Mouse (Mus musculus): ENCODE results near the gene Metrnl.

The Metrnl gene

DNA sequence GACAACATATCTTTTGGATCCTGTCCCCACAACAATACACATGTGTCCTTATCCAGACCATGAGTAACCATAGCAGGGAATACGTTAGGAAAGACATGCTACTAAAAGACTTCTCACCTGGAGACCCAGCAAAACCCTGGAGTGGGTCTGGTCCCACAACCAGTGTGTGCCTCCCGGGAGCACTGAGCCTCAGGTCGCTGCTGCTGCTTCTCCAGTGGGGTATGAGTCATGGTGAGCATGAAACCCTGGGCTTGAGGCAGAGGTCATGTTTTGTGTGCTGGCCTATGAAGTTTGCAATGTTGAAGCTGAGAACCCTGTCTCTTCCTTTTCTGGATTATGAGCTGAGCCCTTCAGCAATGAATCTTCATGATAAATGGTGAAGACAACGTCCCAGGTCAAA lies 15.3 kb upstream of the Metrnl start:
- DNase-seq (ENCODE audit: low spot score) = no peak

DNA sequence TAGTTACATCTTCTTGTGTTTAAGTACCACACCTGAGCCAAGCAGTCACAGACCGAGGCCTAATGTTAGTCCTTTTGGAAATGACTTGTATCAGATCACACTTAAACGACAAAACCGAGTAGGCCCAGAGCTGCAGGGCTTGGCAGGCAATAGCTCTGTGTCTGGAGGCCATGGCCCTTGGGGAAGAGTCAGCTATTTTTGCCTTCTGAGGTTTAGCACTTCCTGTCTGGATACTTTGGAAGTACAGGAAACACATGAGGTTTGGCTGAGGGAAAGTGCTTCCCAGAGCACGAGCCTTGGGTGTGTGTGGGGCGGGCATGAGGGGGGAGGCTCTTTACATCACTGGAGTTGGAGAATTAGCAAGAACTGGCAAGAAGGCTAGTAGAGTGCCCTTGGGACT lies 14.7 kb upstream of the Metrnl start:
- DNase-seq (ENCODE audit: low spot score) = no peak

DNA sequence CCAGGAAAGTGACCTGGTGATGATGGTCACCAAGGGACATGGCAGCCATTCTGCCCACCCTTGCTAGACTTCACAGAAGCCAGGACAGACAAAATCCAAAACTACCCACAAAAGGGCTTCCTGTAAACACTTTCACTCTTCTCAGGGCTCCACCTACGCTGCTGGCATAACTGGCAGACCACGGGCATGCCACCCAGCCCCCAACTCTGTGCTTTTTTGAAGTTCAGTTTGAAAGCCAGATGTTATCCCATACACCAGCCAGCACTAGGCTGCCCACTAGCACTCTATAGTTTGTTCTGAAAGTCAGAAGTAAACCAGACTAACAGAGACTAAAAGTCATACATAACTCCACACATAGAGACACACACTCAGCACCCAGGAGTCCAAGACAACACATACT lies 13.3 kb upstream of the Metrnl start:
- DNase-seq (ENCODE audit: low spot score) = no peak

DNA sequence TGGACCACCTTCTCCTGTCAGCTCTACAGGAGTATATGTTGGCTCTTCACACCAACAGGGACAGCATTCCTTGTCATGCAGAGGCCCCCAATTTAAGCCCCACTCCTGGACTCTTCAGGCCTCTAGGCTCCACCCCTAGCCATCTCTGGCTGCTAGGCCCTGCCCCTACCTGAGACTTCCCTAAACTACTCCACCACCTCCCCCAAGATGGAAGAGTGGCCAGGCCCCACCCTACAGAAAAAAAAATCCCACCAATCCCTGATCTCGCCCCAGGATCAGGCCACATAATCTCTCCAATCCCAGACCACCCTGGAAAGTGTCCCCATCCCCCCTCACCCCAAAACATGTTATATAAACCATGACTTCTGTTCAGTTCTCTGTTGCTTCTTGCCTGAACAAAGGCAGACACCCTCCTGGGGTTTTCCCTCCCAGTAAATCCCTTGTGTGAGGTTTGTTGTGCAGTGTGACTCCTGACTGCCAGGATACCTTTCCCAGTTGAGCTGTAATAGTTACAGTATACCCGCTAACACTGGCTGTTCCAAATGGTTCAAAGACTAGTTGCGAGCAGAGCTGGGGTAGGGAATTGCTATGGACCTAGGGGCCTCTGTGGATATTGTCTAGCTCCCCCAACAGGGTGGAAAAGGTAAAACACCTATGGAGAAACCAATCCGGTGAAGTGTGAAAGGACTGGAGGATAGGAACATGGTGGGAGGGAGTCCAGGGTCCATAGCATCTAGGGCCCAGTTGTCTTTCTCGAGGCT lies 5.9 kb upstream of the Metrnl start:
- DNase-seq (ENCODE audit: low spot score) = no peak

DNA sequence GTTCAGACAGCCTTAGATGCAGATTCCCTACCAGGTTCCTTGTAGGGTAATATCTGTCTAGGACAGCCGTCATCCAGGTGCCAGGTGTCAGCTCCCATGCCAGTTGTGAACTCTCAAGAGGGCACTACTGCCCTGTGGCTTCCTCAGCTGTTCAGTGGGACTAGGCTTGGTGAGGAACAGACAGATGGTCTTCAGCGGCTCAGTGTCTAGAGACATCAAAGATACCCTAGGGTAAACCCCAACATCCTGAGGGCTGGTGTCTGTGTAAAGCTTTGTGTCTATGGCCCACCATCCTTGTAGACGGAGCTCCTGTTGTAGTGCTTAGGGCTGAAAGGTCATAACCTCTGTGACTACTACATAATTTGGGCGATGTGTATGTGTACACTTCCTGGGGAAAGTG lies 4.1 kb upstream of the Metrnl start:
- DNase-seq (ENCODE audit: low spot score) = no peak

DNA sequence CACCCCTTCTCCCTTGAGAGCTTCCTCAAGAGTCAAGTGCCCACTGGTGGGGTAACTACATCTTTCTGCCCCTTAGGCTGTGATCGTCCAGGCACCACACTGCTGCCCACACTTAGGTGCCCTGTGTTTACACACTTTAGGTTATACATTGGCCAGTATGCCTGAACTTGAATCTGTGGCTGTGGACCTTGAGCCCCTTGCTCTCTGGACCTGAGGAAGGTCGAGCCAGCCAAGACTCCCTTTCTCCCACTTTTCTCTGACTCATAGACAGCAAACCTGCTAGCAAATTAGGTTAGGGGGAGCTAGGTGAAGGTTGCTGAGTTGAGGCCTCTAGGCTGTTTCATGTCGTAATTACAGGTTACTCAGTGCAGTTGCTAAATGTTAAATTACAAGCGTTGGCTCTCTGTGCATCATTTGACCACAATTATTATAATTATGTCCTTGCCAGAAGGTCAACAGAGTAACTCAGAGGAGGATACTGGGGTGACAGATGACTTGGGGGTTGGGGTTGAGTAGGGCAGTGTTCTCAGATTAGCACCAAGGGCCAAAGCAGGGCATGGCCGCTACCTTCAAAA lies 2.9 kb upstream of the Metrnl start:
- DNase-seq (ENCODE audit: low spot score) = no peak

DNA sequence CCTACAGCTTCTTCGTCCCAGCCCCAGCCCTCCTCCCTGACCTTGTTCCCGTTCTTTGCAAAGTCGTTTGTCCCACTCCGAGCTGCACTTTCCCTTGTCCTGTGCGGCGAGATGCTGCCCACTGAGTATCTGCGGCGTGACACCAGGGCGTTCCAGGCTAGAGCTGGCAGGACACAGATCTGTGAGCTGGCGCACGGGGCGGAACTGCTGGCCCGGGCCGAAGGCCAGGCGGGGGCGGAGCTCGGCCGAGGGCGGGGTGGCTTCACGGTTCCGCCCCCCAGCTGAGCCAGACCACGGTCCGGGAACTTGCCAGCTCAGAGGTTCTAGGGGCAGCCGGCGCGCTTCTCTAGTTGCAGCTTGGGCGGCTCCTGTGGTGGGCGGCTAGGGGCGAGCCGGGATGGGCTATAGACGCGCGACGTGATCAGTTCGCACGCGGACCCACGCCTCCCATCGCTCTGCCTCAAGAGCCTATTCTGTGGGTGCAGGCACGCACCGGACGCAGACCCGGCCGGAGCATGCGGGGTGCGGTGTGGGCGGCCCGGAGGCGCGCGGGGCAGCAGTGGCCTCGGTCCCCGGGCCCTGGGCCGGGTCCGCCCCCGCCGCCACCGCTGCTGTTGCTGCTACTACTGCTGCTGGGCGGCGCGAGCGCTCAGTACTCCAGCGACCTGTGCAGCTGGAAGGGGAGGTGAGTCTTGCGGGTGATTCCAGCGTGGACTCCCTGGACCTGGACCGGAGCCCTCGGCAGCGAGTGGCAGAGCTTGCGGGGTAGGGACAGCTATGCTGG lies 959 bp downstream of the Metrnl start:
- peak; percentile 74 for DNase-seq (ENCODE audit: low spot score)

DNA sequence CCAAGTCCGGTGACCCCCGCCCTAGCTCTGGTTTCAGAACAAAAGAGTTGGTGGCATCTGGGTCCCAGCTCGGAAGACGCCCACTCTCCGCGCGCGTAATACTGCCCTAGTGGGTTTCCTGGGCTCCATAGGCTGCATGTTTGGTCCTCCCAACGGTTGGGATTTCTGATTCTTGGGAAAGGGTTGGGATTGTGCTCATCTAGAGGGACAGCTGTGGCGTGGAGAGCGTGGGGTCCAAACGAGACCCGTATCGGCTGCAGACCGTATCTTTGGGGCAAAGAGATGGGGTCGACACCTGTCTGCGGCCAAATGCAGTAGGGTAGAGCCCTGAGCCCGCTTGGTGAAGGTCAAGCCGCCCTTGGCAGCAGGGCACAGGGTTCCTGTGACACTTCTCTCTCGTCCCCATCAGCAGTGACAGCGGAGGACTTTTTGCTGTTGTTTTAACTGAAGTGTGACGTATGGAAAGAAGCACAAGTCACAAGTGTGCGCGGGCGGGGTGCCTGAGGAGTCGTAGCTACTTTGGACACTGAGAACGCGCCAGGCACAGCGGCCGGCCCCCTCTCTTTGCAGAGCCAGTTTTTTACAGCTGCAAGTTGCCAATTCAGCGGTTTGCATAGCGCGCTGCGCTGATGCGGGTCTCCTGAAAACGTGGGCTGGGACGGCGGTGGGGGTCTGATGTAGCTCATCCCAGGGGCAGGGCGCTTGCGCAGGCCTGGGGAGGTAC lies 1.7 kb downstream of the Metrnl start:
- DNase-seq (ENCODE audit: low spot score) = peak; percentile 42

DNA sequence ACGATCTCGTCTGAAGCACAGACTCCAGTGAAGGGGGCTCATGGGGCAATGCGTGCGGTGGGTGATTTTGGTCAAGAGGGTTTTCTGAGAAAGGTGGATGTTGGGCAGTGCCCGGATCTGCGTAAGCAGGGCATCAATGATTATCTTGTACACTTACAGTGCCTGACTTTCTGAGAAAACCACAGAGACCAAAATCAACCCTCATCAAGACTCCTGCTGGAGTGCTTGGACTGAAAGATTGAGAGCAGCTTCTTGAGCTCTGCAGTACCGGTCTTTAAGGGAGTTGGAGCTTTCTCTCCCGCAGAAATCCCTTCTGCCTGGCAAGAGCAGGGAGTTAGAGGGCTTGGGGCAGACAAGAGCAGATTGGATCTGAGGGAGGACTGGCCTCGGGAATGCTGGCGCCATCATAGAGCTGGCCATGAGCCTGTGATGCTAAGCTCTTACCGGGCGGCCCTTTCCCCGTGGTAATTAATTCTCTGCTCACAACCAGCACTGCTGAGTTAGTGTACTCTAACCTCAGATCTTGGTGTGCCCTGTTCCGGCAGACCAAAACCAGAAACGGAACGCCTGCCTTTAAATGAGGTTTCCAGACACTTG lies 2.4 kb downstream of the Metrnl start:
- DNase-seq (ENCODE audit: low spot score) = peak; percentile 7

DNA sequence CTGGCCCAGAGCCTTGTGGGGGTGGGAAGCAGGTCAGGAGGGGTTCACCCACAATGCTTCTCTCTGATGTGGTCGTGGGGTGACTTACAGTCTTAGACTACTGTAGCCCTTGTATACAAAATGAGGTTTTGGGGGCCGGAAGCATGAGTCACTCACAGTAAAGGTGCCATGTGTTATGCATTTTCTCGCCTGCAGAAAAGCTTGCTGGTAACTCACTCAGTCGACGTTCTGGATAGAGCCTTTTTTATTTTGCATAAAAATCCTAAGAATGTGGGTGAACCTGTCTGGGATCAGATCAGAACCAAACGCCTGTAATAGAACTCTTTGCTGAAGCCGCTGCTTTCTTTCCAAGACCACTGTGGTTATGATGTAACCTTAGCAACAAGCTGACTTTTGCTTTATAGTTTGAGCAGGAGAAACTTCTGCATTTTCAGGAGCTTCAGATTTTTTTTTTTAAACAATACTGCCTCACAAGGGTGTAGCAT lies 5.2 kb downstream of the Metrnl start:
- DNase-seq (ENCODE audit: low spot score) = no peak

DNA sequence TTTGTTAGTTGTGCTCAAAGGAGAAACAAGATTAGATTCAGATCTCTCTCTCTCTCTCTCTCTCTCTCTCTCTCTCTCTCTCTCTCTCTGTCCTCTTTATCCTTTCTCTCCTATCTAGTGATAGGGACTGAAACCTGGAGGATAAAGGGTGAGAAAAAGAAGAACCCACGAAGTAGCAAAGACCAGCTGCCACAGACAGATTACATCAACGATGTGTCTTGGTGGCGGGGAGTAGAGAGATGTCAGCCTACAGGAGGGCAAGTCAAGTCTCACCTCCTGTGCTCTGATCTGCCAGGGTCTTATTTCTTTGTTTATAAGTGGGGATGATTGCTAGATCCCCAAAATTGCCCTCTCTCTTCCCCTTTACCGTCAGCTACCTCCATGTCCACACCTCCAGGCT lies 7.9 kb downstream of the Metrnl start:
- no peak for DNase-seq (ENCODE audit: low spot score)

DNA sequence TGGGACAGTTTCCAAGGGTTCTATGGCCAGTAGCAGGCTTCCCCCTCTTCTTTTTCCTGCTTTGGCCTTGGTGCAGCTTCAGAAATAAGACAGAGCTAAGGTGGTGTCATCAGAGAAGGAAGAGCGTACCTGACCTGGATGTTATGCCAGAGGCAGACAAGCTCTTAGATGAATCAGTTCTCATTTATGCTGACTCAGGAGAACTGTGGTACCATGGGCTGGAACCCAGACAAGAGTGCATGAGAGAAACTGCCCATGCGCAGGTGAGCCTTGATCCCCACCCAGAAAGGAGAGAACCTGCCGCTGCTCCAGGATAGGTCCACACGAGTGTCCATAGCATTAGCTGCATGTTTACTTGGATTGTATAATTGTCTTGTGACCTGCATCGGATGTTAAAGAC lies 8.9 kb downstream of the Metrnl start:
- DNase-seq (ENCODE audit: low spot score) = no peak

DNA sequence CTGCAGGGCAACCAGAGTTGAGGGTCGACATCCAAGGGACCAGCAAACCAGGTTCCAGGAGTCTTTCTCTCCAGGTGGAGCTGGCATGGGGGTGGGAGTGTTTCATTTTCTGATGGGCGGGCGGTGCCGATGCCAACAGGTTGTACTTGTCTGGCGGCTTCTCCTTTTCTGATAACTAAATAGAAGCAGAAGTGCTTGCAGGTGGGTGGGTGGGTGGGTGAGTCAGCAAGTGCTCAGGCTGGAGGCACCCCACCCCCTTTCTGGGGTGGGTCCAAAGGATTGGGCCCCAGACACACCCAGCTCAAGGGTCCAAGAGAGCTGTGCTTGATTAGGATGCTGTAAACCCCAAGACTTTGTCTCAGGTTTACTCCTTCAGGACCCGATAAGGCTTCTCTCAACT lies 11.6 kb downstream of the Metrnl start:
- DNase-seq (ENCODE audit: low spot score) = no peak

DNA sequence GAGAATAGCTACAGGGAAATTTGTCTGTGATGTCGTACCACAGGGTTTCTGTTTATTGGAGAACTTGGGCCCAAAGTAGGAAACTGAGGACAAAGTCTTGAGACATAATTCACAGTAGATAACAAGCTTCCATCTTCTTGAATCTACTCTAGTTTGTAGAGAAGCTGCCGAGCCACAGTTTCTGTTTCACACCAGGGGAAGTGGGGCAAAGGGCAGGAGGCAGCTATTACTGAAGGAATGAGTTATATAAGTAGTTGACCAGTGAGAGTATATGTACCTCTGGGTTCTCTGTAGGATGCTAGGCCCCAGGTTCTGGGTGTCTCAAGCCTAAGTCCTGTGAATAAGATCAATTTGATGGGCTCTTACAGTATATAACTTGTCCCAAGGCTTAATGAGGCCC lies 12.2 kb downstream of the Metrnl start:
- DNase-seq (ENCODE audit: low spot score) = no peak

DNA sequence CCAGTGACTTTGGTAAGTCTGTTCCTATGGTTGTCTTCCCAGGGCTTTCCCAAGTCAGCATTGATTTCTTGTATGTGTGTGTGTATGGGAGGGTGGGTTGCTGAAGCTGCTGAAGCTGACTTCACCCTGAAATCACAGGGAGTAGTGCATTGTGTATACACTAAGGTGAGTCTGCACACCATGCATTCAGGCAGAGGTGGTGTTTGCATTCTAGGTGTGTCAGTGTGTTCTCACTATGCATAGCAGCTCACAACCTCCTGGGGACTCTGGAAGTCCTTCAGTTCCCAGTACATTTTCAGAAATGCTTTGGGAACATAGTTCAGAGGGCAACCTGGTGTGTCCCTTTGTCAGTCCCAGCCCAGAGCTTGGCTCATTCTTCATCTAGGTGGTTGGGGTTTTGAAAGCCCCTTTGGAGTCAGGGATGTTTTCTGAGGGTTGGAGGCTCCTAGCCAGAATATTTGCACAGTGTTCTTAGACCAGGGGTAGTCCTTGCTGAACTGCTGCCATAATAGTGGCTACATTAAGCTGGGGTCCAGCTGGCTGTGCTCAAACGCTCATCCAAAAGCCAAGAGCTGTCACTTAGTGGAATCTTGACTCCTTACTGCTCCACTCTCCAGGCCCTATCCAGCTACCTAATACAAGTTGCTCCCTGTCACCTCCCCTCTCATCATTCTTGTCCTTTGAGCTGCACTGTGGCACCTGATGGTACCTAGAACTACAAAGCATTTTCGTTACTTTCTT lies 13.6 kb downstream of the Metrnl start:
- DNase-seq (ENCODE audit: low spot score) = no peak

DNA sequence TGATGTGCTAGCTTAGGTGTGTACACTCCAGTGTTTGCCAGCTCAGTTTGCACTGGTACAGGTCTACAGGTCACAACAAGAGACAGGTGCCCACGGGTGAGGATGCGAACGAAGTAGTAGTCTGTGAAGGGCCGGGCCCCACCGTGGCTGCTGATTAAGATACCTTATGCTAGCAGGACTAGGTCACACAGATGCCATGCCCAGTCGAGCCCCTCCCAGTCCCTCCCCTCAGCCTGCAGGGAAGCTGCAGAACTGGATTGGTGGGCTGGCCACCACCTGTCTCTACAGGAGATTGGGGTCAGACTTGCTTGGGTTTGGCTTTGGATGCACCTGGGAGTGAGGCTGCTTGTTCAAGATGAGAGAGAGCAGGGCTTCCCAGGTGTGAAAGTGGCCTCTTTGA lies 16.4 kb downstream of the Metrnl start:
- DNase-seq (ENCODE audit: low spot score) = no peak

DNA sequence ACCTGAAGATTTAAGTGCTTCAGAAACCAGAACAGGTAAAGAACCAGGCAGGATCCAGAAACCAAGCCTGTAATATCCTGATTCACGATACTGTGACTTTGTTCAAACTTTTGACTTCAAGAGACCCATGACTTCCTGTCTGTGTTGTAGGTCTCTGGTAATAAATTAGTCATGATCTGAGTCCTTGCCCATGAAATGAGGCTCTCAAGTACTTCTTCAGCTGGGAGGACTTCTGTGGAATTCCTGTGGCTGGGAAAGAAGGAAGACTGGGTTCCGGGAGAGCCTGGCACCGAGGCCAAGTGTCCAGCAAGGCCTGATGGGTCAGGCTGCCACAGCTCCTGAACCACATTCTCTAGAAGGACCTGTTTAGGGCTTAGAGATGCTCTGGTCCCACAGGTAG lies 19.4 kb downstream of the Metrnl start:
- no peak for DNase-seq (ENCODE audit: low spot score)

DNA sequence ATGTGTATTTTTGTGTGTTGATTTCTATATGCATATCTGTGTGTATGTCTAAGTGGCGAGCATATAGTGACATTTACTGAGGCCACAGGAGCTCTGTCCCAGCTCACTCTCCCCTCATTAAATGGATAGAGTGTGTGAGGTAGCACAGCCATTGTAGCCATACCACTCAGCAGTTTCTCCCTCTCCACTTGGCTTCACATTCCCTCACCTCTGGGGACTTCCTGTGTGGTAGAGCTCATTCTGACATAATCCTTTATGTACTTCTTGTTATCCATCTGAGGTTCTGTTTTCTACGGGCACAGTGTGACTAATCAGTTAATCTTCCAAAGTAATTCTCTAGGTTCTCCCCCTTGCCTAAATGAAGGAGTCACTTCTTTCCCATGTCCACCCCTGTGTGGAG lies 21.1 kb downstream of the Metrnl start:
- DNase-seq (ENCODE audit: low spot score) = no peak

DNA sequence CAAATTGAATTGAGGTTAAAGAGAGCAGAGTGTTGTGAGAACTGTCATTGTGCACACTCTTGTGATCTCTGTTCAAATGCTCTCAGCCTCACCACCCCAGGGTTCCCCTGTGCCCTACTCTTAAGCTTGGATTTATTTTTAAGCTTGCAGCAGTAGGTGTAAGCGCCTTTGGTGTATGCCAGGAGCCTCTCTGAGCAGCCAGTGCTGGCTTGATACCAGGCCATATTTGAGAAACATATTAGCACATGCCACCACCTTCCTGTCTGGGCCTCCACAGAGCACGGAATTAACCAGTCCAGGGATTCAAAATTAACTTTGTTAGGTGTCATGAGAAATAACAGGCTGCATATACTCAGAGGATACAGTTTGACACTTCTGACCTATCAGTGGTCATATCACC lies 25.3 kb downstream of the Metrnl start:
- DNase-seq (ENCODE audit: low spot score) = no peak

DNA sequence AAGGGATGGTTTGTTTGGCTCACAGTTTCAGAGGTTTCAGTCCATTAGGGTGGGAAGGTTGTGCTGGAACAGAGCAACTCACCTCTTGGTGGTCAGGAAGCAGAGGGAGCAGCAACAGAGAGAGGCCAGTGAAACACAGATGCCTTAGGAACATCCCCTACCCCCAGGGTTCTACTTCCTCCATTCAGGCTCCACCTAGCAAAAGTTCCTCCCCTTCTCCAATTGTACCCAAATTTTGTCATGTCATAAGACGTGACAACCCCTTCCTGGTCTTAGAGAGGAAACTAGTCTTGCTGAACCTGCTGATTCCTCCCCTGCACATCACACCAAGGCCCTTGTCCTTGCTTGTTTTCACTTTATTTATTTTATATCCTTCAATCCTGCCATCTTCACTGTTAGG lies 32.8 kb downstream of the Metrnl start:
- no peak for DNase-seq (ENCODE audit: low spot score)

DNA sequence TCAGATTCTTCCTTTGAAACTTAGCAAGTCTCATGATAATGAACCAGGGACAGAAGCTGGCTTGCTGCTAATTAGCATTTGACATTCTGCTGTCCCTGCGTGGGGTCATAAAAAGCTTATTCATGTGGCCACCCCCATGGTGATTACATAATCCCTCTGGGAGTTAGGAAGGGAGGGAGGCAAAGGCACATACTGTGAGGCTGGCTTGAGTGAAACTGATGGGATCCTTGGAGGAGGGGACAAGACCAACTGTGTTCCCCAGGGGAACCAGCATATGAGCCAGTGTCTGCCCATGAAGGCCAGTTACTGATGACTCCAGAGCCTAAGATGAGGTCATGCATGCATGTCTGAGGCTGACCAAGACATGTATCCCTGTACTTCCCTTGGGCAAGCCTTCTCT lies 33.5 kb downstream of the Metrnl start:
- no peak for DNase-seq (ENCODE audit: low spot score)

All from retina, embryonic 14.5 days (tissue).